Mouse (Mus musculus): ENCODE results near the gene Lsm12. TPM values are rescaled to one million over a fixed set of nuclear protein-coding genes. Genes with fewer than 3 reads are reported as not detected.

The Lsm12 gene
- polyA plus RNA-seq, 2 experiments = 15.4 to 51.4 TPM

DNA sequence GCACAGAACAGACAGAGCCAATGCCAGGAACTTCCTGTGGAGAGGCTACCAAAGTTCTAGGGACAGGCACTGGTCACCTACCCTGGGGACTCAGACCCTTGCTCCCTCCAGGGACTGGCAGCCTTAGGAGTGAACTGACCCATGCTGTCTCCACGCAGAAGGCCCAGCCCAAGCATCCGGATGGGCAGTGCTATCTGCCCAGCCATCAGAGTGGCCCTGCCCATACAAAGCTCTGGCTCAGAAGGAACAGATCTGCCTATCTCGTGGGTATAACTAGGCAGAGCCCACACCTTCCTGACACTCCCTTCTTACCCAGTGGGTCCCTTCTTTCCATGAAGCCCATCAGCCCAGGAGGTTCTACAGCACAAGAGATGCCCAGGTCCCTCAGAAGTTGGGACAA is 25.1 kb upstream of the Lsm12 start:
- Histone ChIP-seq H3K27me3 (ENCODE audit: control insufficient read depth, insufficient read depth, low read length) (no peaks in the 10 kb centered on the region), H3K9me3 (ENCODE audit: control insufficient read depth, low read length) (no peaks in the 10 kb centered on the region), H3K36me3 (replicated peaks; ENCODE audit: control insufficient read depth, insufficient read depth, low read depth) (no peaks in the 10 kb centered on the region), H3K27ac (no peak overlapping the region), H3K4me2 (ENCODE audit: low read depth) (no peak overlapping the region), H3K4me3 (ENCODE audit: insufficient read depth in 1 of 2, low read depth in 2 of 2, low read length in 2 of 2) (no peak overlapping the region), H3K9ac (replicated peaks) (no peak overlapping the region), H3K4me1 (replicated peaks; ENCODE audit: control insufficient read depth in 2 of 2, insufficient read depth in 2 of 2, low read length in 1 of 2) (peaks cover 0 to 29% of the 10 kb centered on the region in 2 experiments; a peak in 3 of 4 replicates)
- TF ChIP-seq EP300 (IDR thresholded peaks at IDR 0.05; ENCODE audit: low read depth) = no peak
- WGBS (ENCODE audit: insufficient replicate concordance) = 41% methylated on average over 3 of the region's 3 CpGs
- ATAC-seq (ENCODE audit: insufficient read depth) (no peak), DNase-seq (ENCODE audit: low read depth in 3 of 3, low spot score in 3 of 3) (no peak)

DNA sequence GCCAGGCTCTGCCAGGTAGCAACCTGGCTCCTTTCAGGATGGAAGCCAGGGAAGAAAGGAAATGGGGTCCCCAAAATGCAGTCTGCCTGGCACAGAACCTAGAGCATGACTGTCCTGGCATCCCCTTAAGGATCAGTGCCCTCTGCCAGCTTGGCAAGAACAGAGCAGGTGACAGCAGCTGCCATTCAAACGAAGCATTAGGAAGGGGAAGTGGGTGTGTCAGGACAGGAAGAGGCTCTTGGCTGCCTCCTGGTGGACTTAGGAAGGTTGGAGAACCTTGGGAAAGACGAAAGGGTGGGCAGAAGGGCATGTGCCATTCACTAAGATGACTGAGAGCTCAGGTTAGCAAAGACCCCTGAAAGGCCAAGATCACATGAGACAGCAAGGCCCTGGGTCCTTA is 24.6 kb upstream of the Lsm12 start:
- no peak overlapping the region for H3K4me3 ChIP-seq (ENCODE audit: insufficient read depth in 1 of 2, low read depth in 2 of 2, low read length in 2 of 2)
- H3K27me3 ChIP-seq (ENCODE audit: control insufficient read depth, insufficient read depth, low read length) = no peaks in the 10 kb centered on the region
- no peaks in the 10 kb centered on the region for H3K36me3 ChIP-seq (replicated peaks; ENCODE audit: control insufficient read depth, insufficient read depth, low read depth)
- H3K9ac ChIP-seq (replicated peaks) = no peak overlapping the region
- no peak for DNase-seq (ENCODE audit: low read depth in 3 of 3, low spot score in 3 of 3)
- TF ChIP-seq CTCF (IDR thresholded peaks at IDR 0.05; ENCODE audit: low read depth) = peak; percentile 84
- no peak for TF ChIP-seq EP300 (IDR thresholded peaks at IDR 0.05; ENCODE audit: low read depth)
- H3K9me3 ChIP-seq (ENCODE audit: control insufficient read depth, low read length) = no peaks in the 10 kb centered on the region
- H3K27ac ChIP-seq = no peak overlapping the region
- peaks cover 0 to 24% of the 10 kb centered on the region in 2 experiments; a peak in 3 of 4 replicates for H3K4me1 ChIP-seq (replicated peaks; ENCODE audit: control insufficient read depth in 2 of 2, insufficient read depth in 2 of 2, low read length in 1 of 2)
- no peak overlapping the region for H3K4me2 ChIP-seq (ENCODE audit: low read depth)
- no peak for ATAC-seq (ENCODE audit: insufficient read depth)
- 20% methylated on average over 2 of the region's 2 CpGs for WGBS (ENCODE audit: insufficient replicate concordance)

DNA sequence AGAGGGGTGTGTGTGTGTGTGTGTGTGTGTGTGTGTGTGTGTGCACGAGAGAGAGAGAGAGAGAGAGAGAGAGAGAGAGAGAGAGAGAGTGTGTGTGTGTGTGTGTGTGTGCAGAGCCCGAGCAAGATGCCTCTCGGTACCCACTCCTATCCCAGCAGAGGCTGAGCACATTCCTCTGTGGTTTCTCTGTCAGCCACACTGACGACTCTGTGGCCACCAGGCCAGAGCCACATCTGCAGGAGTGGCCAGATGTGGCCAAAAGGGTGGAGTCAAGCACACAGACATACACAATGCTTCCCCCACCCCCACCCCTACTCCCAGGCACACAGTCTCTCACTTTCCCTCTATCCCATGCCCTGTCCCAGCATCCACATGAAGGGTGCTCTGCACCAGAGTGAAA is 23.8 kb upstream of the Lsm12 start:
- ATAC-seq (ENCODE audit: insufficient read depth) = peak; percentile 6; the same call in 1 of the 2 replicates
- no peak overlapping the region for H3K27ac ChIP-seq
- no peak overlapping the region for H3K4me2 ChIP-seq (ENCODE audit: low read depth)
- WGBS (ENCODE audit: insufficient replicate concordance) = 29% methylated on average over 4 of the region's 4 CpGs
- no peak overlapping the region for H3K4me3 ChIP-seq (ENCODE audit: insufficient read depth in 1 of 2, low read depth in 2 of 2, low read length in 2 of 2)
- no peaks in the 10 kb centered on the region for H3K27me3 ChIP-seq (ENCODE audit: control insufficient read depth, insufficient read depth, low read length)
- no peaks in the 10 kb centered on the region for H3K9me3 ChIP-seq (ENCODE audit: control insufficient read depth, low read length)
- peaks cover 0 to 22% of the 10 kb centered on the region in 2 experiments; a peak in 3 of 4 replicates for H3K4me1 ChIP-seq (replicated peaks; ENCODE audit: control insufficient read depth in 2 of 2, insufficient read depth in 2 of 2, low read length in 1 of 2)
- no peak overlapping the region for H3K9ac ChIP-seq (replicated peaks)
- no peaks in the 10 kb centered on the region for H3K36me3 ChIP-seq (replicated peaks; ENCODE audit: control insufficient read depth, insufficient read depth, low read depth)
- TF ChIP-seq CTCF (IDR thresholded peaks at IDR 0.05; ENCODE audit: low read depth) (no peak), EP300 (IDR thresholded peaks at IDR 0.05; ENCODE audit: low read depth) (no peak)
- DNase-seq (ENCODE audit: low read depth in 3 of 3, low spot score in 3 of 3) = no peak

DNA sequence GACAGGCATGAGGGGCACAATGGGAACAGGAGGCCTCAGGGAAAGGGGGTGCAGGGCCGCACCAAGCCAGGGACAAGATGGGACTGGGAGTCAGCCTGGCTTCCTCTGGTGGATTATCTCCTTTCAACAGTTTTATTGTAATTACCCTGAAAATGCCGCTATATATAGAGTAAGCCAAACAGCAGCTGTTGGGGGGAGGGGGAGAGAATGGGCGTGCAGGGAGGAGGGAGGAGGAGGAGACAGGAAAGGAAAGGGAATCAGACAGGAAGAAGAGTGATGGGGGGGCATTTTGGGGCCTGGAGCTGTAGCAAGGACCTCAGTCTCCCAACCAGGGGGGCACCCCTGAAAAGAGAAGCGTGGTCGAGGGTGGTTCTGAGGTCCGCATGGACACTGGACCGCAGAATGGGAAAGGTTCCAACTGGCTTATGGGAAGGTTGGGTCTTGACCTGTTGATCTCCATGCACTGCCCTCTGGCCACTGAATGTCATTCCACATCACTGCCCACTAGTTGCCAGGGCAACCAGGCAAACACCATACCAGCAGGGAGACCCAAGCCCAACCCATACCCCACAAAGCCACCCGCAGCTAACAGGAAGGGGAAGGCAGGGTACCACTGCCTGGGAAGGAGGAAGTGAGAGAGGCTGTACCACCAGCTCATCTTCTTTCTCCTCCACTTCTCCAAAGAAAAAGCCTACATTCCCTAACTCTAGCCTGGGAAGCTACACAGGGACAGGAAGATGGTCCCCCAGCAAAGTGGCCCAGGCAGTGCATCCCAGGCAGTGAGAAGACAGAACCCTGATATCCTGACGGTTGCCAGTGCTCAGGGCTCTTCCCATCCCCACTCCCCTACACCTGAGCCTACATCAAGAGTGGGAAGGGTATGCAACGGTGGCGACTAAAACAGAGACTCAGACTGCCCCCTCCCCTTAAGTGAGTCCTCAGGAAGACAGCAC is 23.0 kb upstream of the Lsm12 start:
- DNase-seq (ENCODE audit: low read depth in 3 of 3, low spot score in 3 of 3) (no peak), ATAC-seq (ENCODE audit: insufficient read depth) (no peak)

DNA sequence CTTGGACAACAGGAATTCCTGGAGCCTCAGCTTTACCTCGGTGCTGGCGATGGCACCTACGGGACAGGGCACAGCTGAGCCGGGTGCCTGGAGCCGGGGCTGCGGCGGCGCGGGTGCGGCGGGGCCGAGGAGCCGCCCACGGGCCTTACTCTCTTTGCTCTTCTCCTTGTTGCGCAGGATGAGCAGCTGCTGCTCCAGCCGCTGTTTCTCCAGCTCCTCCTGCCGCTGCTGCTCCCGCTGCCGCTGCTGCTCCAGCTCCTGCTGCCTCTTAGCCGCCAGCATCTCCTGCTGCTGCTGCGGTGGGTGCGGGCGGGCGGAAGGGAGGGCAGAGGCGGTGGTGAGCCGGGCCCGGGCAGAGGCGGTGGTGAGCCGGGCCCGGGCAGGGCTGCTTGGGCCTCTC is 21.4 kb upstream of the Lsm12 start:
- TF ChIP-seq CTCF (IDR thresholded peaks at IDR 0.05; ENCODE audit: low read depth) (no peak), EP300 (IDR thresholded peaks at IDR 0.05; ENCODE audit: low read depth) (no peak)
- ATAC-seq (ENCODE audit: insufficient read depth) = no peak
- H3K27ac ChIP-seq = no peak overlapping the region
- peaks cover 0 to 20% of the 10 kb centered on the region in 2 experiments; a peak in 3 of 4 replicates for H3K4me1 ChIP-seq (replicated peaks; ENCODE audit: control insufficient read depth in 2 of 2, insufficient read depth in 2 of 2, low read length in 1 of 2)
- H3K9me3 ChIP-seq (ENCODE audit: control insufficient read depth, low read length) = no peaks in the 10 kb centered on the region
- H3K36me3 ChIP-seq (replicated peaks; ENCODE audit: control insufficient read depth, insufficient read depth, low read depth) = no peaks in the 10 kb centered on the region
- H3K4me2 ChIP-seq (ENCODE audit: low read depth) = no peak overlapping the region
- H3K9ac ChIP-seq (replicated peaks) = no peak overlapping the region
- 86% methylated on average over 30 of the region's 30 CpGs for WGBS (ENCODE audit: insufficient replicate concordance)
- no peaks in the 10 kb centered on the region for H3K27me3 ChIP-seq (ENCODE audit: control insufficient read depth, insufficient read depth, low read length)
- H3K4me3 ChIP-seq (ENCODE audit: insufficient read depth in 1 of 2, low read depth in 2 of 2, low read length in 2 of 2) = no peak overlapping the region
- no peak for DNase-seq (ENCODE audit: low read depth in 3 of 3, low spot score in 3 of 3)

More for the DNA sequence above, 23.0 kb upstream of the Lsm12 start:
- no peak overlapping the region for H3K4me2 ChIP-seq (ENCODE audit: low read depth)
- H3K4me1 ChIP-seq (replicated peaks; ENCODE audit: control insufficient read depth in 2 of 2, insufficient read depth in 2 of 2, low read length in 1 of 2) = peaks cover 0 to 20% of the 10 kb centered on the region in 2 experiments; a peak in 3 of 4 replicates
- no peaks in the 10 kb centered on the region for H3K9me3 ChIP-seq (ENCODE audit: control insufficient read depth, low read length)
- no peak overlapping the region for H3K27ac ChIP-seq
- no peak overlapping the region for H3K9ac ChIP-seq (replicated peaks)
- H3K4me3 ChIP-seq (ENCODE audit: insufficient read depth in 1 of 2, low read depth in 2 of 2, low read length in 2 of 2) = no peak overlapping the region
- 35% methylated on average over 11 of the region's 11 CpGs for WGBS (ENCODE audit: insufficient replicate concordance)
- no peaks in the 10 kb centered on the region for H3K27me3 ChIP-seq (ENCODE audit: control insufficient read depth, insufficient read depth, low read length)
- TF ChIP-seq EP300 (IDR thresholded peaks at IDR 0.05; ENCODE audit: low read depth) = no peak
- no peak for TF ChIP-seq CTCF (IDR thresholded peaks at IDR 0.05; ENCODE audit: low read depth)
- no peaks in the 10 kb centered on the region for H3K36me3 ChIP-seq (replicated peaks; ENCODE audit: control insufficient read depth, insufficient read depth, low read depth)

Measured in liver, embryonic 14.5 days (tissue).